Mouse (Mus musculus) lung, embryonic 14.5 days (tissue): ENCODE data around the gene Apopt1. TPM values are rescaled to one million over a fixed set of nuclear protein-coding genes. Genes with fewer than 3 reads are reported as not detected.

Source experiments
- ATAC-seq: fragments of 200-750 bp; cut with Nextera tagmentation; 2 replicates; pipeline ENCODE4 v1.8.0; 2017; ENCODE audit warnings: mild to moderate bottlenecking, moderate TSS enrichment, moderate library complexity; ENCODE audit not compliant: insufficient read depth
- DNase-seq: peaks from one replicate; pipeline ENCODE4 v3.0.0-alpha.2; 2015
- H3K27ac ChIP-seq: fragments of 300-500 bp; sonication (generic); 2 replicates; pipeline ENCODE4 v1.5.1; 2014; ENCODE audit warnings: low read depth, mild to moderate bottlenecking, moderate library complexity
- H3K27me3 ChIP-seq: fragments of 300-500 bp; sonication (generic); 2 replicates; pipeline ENCODE4 v1.6.1; 2014; ENCODE audit warnings: low read length, control low read depth; ENCODE audit not compliant: insufficient read depth
- H3K36me3 ChIP-seq: fragments of 300-500 bp; sonication (generic); 2 replicates; pipeline ENCODE4 v1.6.1; 2014; ENCODE audit warnings: control low read depth; ENCODE audit not compliant: insufficient read depth
- H3K4me1 ChIP-seq: fragments of 300-500 bp; sonication (generic); 2 replicates; pipeline ENCODE4 v1.6.1; 2014; ENCODE audit warnings: antibody characterized with exemption, control low read depth; ENCODE audit not compliant: insufficient read depth
- H3K4me2 ChIP-seq: fragments of 300-500 bp; sonication (generic); 2 replicates; pipeline ENCODE4 v1.6.1; 2014; ENCODE audit warnings: mild to moderate bottlenecking
- H3K4me3 ChIP-seq: fragments of 300-500 bp; sonication (generic); 2 replicates; pipeline ENCODE4 v1.5.1; 2014; ENCODE audit warnings: low read depth, low read length
- H3K9ac ChIP-seq: fragments of 300-500 bp; sonication (generic); 2 replicates; pipeline ENCODE4 v1.6.1; 2014
- H3K9me3 ChIP-seq: fragments of 300-500 bp; sonication (generic); 2 replicates; pipeline ENCODE4 v1.6.1; 2016; ENCODE audit warnings: low read depth, low read length, control low read depth
- CTCF ChIP-seq: IDR thresholded peaks from 2 replicates; pipeline ENCODE4 v1.5.1; 2016; ENCODE audit warnings: antibody characterized with exemption, low read depth
- WGBS: fragments of 180-500 bp; shearing (Covaris S2); extraction: QIAGEN DNeasy Blood & Tissue Kit; methylation state at CpG from one replicate; pipeline ENCODE4 v1.1.7; 2014; 5-methylcytosine and 5-hydroxymethylcytosine counted together
- polyA plus RNA-seq: library from polyadenylated mRNA; unstranded; fragments of >200 nt; fragmentation: Nextera tagmentation; extraction: Ambion mirVana; gene quantifications from 2 replicates; pipeline ENCODE4 v1.2.1, GENCODE M21; 2014

Gene Apopt1
- polyA plus RNA-seq, 1 experiment from 2014 or later = 57.3 TPM

DNA sequence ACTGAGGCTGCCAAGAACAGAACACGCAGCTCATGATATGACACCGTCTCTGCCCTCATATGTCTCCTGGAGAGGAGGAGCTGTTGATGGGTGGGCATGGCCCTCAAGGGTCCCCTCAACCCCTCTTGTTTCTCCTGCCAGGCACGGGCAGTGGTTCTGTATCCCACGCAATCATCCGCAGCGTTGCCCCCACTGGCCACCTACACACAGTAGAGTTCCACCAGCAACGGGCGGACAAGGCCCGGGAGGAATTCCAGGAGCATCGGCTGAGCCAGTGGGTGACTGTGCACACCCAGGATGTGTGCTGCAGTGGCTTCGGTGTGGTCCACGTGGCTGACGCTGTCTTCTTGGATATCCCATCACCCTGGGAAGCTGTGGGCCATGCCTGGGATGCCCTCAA, 32.4 kb upstream of the Apopt1 start:
- Histone ChIP-seq H3K27me3 (no peaks in the 10 kb centered on the region), H3K27ac (no peak overlapping the region; the same call in 1 of the 2 replicates), H3K36me3 (peaks cover 34% of the 10 kb centered on the region; the same call in 1 of the 2 replicates), H3K4me2 (no peak overlapping the region), H3K4me3 (no peak overlapping the region), H3K9ac (no peak overlapping the region), H3K4me1 (0 out of 2 replicates have a peak, but pooled peaks cover 4% of the 10 kb centered on the region), H3K9me3 (no peaks in the 10 kb centered on the region)
- no peak for TF ChIP-seq CTCF
- 89% methylated on average over 13 of the region's 13 CpGs for WGBS
- no peak for ATAC-seq
- no peak for DNase-seq

DNA sequence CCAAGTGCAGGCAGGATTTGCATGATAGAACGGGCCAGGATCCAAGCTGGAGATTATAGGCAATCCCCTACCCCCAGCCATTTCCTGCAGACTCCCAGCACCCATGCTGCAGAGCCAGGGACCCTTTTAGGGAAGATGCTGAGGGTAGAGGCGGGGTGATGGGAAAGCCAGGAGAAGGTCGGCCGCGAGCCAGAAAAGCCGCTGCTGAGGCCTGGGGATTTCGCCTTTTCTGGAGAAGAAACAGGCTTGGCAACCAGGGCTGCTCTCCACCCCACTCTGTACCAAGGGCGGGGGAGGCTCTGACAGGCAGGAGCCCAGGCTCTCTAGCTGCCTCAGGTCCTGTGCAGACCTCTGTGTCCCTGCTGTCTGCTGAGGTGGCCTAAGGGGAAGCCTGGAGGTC, 31.8 kb upstream of the Apopt1 start:
- Histone ChIP-seq H3K4me1 (0 out of 2 replicates have a peak, but pooled peaks cover 4% of the 10 kb centered on the region), H3K9ac (no peak overlapping the region), H3K9me3 (no peaks in the 10 kb centered on the region), H3K36me3 (peaks cover 34% of the 10 kb centered on the region; the same call in 1 of the 2 replicates), H3K4me3 (no peak overlapping the region), H3K27ac (peak overlapping the region; percentile 69), H3K27me3 (no peaks in the 10 kb centered on the region), H3K4me2 (no peak overlapping the region)
- DNase-seq (peak; percentile 46), ATAC-seq (no peak)
- WGBS = 67% methylated on average over 8 of the region's 8 CpGs
- no peak for TF ChIP-seq CTCF

DNA sequence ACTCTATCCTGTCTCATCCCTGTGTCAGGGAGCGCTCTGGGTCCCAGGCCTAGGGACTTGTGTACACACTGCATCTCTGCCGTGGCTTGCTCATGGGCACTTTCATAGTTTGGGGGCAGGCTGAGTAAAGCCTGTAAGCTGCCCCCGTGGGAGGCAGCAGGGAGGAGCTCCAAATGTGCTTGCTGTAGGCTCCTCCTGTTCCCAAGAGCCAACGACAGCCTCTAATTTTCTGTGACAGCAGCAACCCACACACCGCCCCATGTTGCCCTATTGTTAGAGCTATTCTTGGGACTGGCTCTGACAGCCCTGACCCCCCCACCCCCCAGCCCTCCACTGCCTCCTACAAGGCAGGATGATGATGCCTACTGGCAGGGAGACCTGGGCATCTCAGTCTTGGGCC, 31.1 kb upstream of the Apopt1 start:
- 75% methylated on average over 5 of the region's 5 CpGs for WGBS
- H3K4me3 ChIP-seq = no peak overlapping the region
- TF ChIP-seq CTCF = no peak
- H3K4me2 ChIP-seq = no peak overlapping the region
- peaks cover 34% of the 10 kb centered on the region; the same call in 1 of the 2 replicates for H3K36me3 ChIP-seq
- no peak for ATAC-seq
- no peaks in the 10 kb centered on the region for H3K27me3 ChIP-seq
- peaks cover 5% of the 10 kb centered on the region; the same call in 1 of the 2 replicates for H3K4me1 ChIP-seq
- H3K9me3 ChIP-seq = no peaks in the 10 kb centered on the region
- no peak overlapping the region for H3K9ac ChIP-seq
- DNase-seq = no peak
- H3K27ac ChIP-seq = peak overlapping the region; percentile 80

DNA sequence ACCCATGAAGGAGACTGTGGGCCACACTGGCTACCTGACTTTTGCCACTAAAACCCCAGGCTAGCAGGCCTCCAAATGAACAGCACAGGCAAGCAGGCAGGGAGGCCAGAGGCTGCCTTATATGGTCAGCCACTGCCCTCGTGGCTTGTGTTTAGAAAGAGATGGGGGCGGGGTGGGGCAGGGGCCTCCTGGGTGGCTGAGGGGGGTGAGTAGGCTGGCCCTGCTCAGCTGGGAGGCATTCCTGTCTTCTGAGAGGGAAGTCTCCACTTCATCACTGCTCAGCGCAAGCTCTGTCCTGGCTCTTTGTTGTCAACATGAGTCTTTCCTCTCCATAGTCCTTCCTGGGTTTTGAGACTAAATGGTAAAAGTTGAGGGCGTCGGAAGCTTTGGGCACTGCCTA, 30.3 kb upstream of the Apopt1 start:
- no peak for TF ChIP-seq CTCF
- peaks cover 13% of the 10 kb centered on the region for H3K4me1 ChIP-seq
- no peaks in the 10 kb centered on the region for H3K27me3 ChIP-seq
- no peaks in the 10 kb centered on the region for H3K9me3 ChIP-seq
- H3K4me3 ChIP-seq = no peak overlapping the region
- no peak overlapping the region for H3K9ac ChIP-seq
- peak; percentile 41; the same call in 1 of the 2 replicates for ATAC-seq
- H3K36me3 ChIP-seq = peaks cover 34% of the 10 kb centered on the region; the same call in 1 of the 2 replicates
- H3K27ac ChIP-seq = peak overlapping the region; percentile 80
- peak; percentile 57 for DNase-seq
- WGBS = 39% methylated on average over 5 of the region's 5 CpGs
- H3K4me2 ChIP-seq = no peak overlapping the region

DNA sequence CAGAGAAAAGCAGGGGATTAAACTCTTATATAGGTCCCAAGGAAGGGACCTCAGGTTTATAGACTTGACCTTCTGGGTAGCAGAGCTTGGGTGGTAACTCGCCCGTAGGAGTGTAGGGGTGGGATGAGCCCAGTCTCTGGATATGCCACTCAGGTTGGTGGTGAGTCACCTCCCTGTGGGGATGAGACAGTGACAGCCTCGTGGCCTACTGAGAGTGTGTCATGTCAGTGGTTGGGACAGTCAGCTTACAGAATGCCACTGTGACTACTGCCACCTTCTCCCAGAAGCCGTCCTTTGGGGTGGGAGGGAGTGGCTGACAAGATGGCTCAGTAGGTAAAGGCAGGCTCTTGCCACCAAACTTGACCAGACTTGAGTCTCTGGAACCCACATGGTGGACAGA, 26.7 kb upstream of the Apopt1 start:
- Histone ChIP-seq H3K27ac (peak overlapping the region; percentile 88; the same call in 1 of the 2 replicates), H3K9me3 (no peaks in the 10 kb centered on the region), H3K4me2 (no peak overlapping the region), H3K4me3 (no peak overlapping the region), H3K27me3 (no peaks in the 10 kb centered on the region), H3K36me3 (peaks cover 23% of the 10 kb centered on the region; the same call in 1 of the 2 replicates), H3K4me1 (peaks cover 17% of the 10 kb centered on the region), H3K9ac (no peak overlapping the region)
- 80% methylated on average over 4 of the region's 4 CpGs for WGBS
- no peak for TF ChIP-seq CTCF
- DNase-seq = no peak
- no peak for ATAC-seq

DNA sequence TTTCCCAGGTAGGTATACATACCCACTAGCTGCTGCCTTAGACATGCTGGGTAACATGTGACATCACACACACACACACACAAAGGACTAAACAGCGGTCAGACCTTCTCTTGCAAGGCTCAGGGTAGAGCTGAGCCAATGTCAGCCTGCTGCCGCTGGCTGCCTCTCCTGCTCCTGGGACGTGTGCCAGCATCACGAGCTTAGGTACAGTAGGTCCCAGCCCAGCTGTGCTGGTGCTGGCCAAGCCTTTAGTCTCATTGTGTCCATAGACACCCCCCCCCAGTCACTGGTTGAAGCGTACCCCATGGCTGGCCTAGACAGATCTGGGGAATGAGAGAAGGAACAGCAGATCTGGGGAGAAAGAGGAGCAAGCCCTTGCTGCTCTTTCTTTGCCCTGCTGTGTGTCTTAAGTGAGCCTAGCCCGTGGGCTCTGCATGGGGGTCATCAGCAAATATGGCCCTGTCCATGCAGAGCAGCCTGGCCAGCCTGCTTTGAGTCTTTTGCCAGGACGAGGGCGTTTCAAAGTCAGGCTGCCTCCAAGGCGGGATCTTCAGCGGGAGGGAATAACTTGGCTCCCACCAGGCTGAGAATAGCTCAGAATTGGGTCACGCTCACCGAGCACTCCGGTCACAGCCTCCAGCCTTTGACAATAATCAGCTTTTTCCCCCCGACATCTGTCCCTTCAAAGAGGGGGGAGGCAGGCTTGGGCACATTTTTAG, 25.6 kb upstream of the Apopt1 start:
- peaks cover 12% of the 10 kb centered on the region; the same call in 1 of the 2 replicates for H3K36me3 ChIP-seq
- WGBS = 22% methylated on average over 14 of the region's 14 CpGs
- peak overlapping the region; percentile 18; the same call in 1 of the 2 replicates for H3K4me2 ChIP-seq
- H3K27ac ChIP-seq = peak overlapping the region; percentile 88
- peaks cover 19% of the 10 kb centered on the region for H3K4me1 ChIP-seq
- no peaks in the 10 kb centered on the region for H3K27me3 ChIP-seq
- peak; percentile 84 for DNase-seq
- no peak overlapping the region for H3K4me3 ChIP-seq
- no peaks in the 10 kb centered on the region for H3K9me3 ChIP-seq
- TF ChIP-seq CTCF = no peak
- H3K9ac ChIP-seq = no peak overlapping the region; the same call in none of the 2 replicates
- peak; percentile 79 for ATAC-seq

DNA sequence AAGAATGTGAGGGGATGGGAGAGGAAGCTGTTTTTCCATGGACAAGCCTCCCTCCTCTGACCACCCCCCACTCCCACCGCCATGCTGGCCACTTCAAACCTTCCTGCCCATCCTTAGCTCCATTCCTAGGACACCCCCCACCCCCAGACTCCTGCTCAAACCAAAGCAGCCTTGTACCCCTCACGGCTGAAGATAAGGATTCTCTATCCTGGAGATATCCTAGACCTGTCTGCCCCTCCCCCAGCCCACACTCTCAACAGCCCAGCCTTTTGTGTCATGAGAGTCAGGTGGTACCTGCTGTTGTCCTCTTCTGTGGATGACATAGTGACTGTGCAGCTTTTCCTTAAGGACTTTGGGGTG, 25.0 kb upstream of the Apopt1 start:
- ATAC-seq (no peak), DNase-seq (no peak)
- H3K4me2 ChIP-seq = no peak overlapping the region; the same call in 1 of the 2 replicates
- WGBS = 19% methylated on average over 2 of the region's 2 CpGs
- peak overlapping the region; percentile 88 for H3K27ac ChIP-seq
- TF ChIP-seq CTCF = no peak
- H3K4me3 ChIP-seq = no peak overlapping the region
- no peak overlapping the region for H3K9ac ChIP-seq
- H3K27me3 ChIP-seq = no peaks in the 10 kb centered on the region
- 0 out of 2 replicates have a peak, but pooled peaks cover 11% of the 10 kb centered on the region for H3K36me3 ChIP-seq
- peaks cover 18% of the 10 kb centered on the region for H3K4me1 ChIP-seq
- H3K9me3 ChIP-seq = no peaks in the 10 kb centered on the region
